Mouse (Mus musculus): ENCODE data around the gene Ucma.
"Not testable (repeated sequence)": the region's sequence is repeated elsewhere in the genome, so short reads cannot be mapped to it uniquely, and the experiment has no call there.

Gene Ucma

DNA sequence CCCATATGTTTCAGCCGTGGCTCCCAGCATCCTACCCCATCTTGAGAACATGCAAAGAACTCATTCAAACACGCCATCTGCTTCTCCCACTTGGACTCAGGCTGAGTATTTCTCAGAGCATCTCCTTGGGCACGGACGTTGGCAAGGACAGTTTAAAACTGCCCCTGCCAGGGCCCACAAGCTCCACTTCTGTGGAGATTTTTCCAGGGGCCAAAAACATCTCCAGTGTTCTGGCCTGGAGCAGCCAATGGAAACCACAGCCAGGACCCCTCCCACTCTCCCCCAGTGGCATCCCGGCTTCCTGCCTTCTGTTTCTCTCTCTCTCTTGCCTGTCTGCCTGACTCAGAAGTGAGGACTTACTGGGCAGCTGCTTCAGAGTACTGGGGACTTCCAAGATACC is at the start of gene Ucma:
TSS of gene Ucma (plus strand) at position 316 of the 400 bp plus-strand sequence.
- DNase-seq (ENCODE audit: low read depth, low spot score), result no peak

- no peak for DNase-seq (ENCODE audit: low read depth, low spot score)
Observed at GRCm38 (mm10) chr2:4927391-4927790, 48.5 kb upstream of the Ucma start.

DNA sequence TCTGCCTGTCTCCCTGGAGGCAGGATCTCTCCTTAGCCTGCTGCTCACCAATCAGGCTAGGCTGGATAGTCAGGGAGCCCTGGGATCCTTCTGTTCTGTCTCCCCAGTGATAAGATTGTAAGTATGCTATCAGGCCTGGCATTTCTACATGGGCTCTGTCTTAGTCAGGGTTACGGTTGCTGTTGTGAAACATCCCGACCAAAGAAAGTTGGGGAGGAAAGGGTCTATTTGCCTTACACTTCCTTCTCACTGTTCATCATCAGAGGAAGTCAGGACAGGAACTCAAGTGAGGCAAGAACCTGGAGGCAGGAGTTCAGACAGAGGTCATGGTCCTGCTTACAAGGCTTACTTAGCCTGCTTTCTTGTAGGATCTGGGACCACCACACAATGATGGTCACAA is 46.7 kb upstream of the Ucma start:
- no peak for DNase-seq (ENCODE audit: low read depth, low spot score)

GRCm38 (mm10) chr2:4934516-4934915 is 41.4 kb upstream of the Ucma start:
- DNase-seq (ENCODE audit: low read depth, low spot score), result no peak

GRCm38 (mm10) chr2:4937931-4938330 is 38.0 kb upstream of the Ucma start:
- no peak for DNase-seq (ENCODE audit: low read depth, low spot score)

DNA sequence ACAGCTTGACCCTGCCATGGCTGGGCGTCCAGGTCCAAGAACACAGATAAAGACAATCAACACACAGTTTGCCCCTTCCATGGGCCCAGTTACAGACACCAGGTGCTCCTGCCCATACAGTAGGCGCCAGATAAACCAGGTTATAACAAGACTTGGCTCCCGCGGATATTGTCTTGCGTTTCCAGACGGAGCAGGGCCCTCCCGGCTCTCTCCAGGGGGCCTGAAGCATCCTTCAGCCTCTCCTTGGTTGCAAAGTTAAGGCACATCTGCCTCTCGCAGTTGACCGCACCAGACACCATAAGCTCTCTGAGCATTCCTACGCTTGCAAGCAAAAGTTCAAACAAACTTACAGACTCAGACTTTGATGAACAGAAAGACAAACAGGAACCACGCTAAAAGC is 35.1 kb upstream of the Ucma start:
- peak; percentile 25 for DNase-seq (ENCODE audit: low read depth, low spot score)

DNA sequence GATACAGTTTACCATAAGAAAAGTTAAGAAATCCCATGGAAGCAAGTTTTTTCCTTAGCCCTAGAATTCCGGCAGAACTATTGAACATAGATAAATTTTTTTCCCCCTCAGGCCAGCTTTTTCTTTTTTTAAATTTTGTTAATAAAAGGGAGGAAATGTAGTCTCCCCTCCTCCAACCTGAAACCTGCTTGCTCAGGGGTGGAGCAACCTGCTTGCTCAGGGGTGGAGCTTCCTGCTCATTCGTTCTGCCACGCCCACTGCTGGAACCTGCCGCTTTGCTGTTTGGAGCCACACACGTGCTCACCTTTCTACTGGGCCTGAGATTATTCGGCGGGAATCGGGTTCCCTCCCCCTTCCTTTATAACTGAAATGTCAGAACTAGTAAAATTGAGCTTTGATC is 26.2 kb upstream of the Ucma start:
- DNase-seq (ENCODE audit: low read depth, low spot score), result not testable (repeated sequence)

GRCm38 (mm10) chr2:4950986-4951385 is 24.9 kb upstream of the Ucma start:
- no peak for DNase-seq (ENCODE audit: low read depth, low spot score)

DNA sequence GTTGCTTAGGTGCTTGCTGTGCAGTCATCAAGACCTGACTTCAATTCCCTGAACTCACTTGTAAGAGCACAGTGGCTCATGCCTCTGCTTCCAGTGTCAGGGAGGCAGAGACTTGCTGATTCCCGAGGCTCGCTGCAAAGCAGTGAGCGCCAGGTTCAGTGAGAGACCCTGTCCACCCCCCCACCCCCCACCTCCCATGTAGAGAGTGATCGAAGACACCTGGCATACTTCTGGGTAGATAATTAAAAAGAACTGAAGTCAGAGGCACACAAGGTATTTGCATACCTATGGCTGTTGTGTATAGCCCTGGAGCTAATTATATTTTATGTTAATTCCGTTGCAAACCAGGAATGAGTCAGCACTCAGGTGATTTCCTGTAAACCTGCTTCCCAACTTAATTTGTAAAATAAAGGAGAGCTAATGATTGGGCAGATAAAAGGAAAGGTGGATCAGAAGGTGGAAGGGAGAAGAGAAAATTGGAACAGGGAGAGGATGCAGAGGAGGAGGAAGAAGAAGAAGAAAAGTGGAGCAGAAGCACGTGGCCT is 21.6 kb upstream of the Ucma start:
- DNase-seq (ENCODE audit: low read depth, low spot score), result peak; percentile 33

DNA sequence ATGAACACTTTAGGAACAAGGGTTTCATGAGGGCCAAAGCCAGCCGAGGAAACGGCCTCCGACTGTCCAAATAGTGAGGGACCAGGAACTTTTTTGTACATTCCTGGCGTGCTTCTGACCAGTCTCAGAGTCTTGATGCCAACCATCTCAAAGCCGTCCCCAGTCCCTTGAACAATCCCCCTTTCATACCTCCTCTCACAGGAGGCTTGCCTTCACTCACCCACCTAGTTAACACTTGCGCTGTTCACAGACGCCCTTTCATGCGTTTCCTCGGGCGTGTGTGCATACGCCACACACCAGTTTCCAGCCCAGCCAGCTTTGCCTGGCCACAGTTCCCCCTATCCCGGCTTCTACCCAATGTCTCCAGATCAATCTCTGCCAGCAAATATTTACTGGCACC is 17.9 kb upstream of the Ucma start:
- DNase-seq (ENCODE audit: low read depth, low spot score), result no peak

DNA sequence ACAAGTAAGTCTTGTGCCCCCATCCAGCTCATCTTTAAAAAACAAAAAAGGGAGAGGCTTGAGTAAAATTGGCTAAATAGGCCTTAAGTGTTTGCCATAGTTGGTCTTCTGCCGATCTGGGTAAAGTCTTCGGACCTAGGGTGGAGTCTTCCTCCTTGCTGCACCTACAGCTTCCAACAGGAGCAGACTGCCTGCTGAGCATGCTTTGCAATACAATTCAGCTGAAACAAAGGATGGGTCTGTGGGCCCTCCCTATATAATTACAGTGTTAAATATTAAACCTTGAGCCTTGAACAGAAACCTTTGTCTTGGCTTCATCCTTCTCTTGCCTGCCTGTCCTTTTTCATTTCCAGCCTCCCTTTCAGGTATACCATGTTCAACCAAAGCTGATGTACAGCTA is 8.1 kb upstream of the Ucma start:
- peak; percentile 87 for DNase-seq (ENCODE audit: low read depth, low spot score)

DNA sequence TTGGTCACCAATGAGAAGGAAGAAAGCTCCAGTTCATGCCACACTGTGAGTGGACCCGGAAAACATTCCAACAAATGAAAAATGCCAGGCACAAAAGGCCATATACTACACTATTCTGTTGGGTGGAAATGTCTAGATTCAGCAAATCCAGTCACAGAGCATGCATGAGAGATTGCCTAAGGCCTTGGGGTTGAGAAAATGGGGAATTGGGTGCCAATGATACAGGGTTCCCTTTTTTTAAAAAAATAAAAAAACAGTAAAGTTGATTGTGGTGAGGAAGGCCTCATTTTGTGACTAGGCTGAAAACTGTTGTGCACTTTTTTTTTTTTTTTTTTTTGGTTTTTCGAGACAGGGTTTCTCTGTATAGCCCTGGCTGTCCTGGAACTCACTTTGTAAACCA is 6.8 kb upstream of the Ucma start:
- DNase-seq (ENCODE audit: low read depth, low spot score), result no peak

DNA sequence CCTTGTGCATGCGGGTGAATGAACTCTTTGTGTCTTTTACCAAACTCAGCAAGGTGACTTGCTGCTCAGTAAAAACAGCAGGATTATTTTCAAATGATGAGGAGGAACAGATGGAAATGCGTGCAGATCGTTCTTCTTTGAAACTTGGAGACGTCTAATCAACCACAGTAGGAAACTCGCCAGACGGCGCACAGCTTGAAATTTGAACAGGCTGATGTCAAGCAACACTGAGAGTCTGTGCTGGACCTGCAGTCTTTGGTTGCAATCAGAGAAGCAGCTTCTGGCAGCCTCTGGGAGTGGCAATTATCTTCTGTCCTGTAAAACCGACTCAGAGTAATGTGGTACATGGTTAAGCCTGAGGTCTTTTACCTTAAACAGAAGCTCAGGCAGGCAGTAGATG is 2.2 kb downstream of the Ucma start:
- peak; percentile 55 for DNase-seq (ENCODE audit: low read depth, low spot score)

GRCm38 (mm10) chr2:4983987-4984386 is 8.1 kb downstream of the Ucma start:
- DNase-seq (ENCODE audit: low read depth, low spot score), result no peak

DNA sequence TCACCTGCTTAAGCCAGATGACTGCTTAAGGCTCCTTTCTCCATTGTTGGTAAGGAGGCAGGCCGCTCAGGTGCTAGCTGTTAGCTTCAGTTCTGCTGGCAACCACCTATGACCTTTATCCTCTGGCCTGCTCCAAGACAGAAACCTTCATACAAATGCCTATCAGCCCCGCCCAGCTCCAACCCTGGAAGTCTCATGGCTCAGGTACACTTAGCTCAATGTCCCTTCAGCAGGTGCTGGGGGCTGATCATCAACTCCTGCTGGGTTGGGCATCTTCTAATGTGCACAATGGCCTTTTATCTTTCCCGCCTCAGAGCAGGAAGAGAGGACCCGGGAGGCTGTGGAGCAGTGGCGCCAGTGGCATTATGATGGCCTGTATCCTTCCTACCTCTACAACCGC is 9.1 kb downstream of the Ucma start:
- DNase-seq (ENCODE audit: low read depth, low spot score), result peak; percentile 55

DNA sequence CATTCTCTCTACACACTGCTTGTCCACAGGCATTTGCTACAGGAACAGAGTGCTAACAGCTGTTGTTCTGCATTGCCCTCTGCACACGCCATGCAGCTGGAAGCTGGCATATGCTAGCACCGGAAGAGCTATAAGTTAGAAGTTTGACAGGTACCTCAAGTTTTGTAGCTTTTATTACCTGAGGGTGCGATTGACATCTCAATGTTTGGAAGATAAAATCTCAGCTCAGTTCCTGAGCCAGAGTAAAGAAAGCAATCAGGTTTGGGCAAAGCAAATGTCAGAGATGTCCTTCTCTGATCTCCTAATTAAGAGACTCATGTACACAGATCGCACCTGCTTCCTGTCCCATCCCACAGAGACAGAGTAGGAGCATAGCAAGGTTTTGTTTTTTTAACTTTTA is 10.9 kb downstream of the Ucma start:
- DNase-seq (ENCODE audit: low read depth, low spot score), result no peak

- DNase-seq (ENCODE audit: low read depth, low spot score), result no peak
Observed at GRCm38 (mm10) chr2:4987388-4988180, 11.7 kb downstream of the Ucma start.

DNA sequence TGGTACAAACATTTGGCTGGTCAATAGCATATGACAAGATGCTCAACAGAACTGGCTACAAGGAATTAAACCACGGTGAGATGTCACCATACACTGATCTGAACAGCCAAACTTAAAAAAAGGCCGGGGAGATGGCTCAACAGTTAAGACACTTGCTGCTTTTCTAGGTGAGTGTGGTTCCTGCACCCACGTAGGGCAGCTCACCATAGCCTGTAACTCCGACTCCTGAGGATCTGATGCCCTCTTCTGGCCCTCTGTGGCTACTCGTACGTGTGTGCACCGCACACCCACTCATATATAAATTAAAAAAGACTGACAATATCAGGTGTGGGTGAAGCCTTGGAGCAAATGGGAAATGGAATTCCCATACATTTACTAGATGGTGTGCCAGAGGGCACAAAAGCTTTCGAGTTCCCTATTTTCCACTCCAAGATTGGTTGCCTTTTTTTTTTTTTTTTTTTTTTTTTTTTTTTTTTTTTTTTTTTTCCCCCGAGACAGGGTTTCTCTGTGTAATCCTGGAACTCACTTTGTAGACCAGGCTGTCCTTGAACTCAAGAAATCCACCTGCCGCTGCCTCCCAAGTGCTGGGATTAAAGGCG is 13.0 kb downstream of the Ucma start:
- peak; percentile 73 for DNase-seq (ENCODE audit: low read depth, low spot score)

GRCm38 (mm10) chr2:4993584-4993983 is 17.7 kb downstream of the Ucma start:
- DNase-seq (ENCODE audit: low read depth, low spot score), result no peak

GRCm38 (mm10) chr2:4994436-4994835 is 18.5 kb downstream of the Ucma start:
- DNase-seq (ENCODE audit: low read depth, low spot score), result no peak

DNA sequence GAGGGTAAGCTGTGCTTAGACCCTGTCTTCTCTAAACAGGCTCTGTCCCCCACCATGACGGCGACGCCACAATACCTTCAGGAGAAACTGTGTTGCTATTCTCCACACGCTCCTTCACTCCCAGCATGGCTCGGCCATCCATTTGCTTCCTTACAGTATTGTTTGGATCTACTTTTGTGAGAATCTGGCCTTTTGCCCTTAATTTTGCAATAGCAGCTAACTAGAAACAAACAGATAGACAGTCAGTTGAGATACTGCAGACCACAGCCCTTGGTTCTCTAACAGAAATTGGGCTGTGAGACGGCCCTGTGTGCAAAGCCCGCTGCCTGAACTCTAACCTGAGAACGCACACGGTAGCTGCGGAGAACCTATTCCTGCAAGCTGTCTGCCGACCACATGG is 19.7 kb downstream of the Ucma start:
- DNase-seq (ENCODE audit: low read depth, low spot score), result no peak

- no peak for DNase-seq (ENCODE audit: low read depth, low spot score)
Observed at GRCm38 (mm10) chr2:4996421-4996824, 20.5 kb downstream of the Ucma start.

GRCm38 (mm10) chr2:4998905-4999304 is 23.0 kb downstream of the Ucma start:
- peak; percentile 42 for DNase-seq (ENCODE audit: low read depth, low spot score)
